Mouse (Mus musculus) myocyte (in vitro differentiated cells): ENCODE results near the gene Mrps26.

ENCODE experiments used
- CEBPB ChIP-seq: IDR thresholded peaks from 2 replicates; pipeline ENCODE4 v1.6.1; 2011; ENCODE audit warnings: mild to moderate bottlenecking, moderate library complexity; ENCODE audit not compliant: poor library complexity, insufficient read depth, severe bottlenecking
- E2F4 ChIP-seq: IDR thresholded peaks from one replicate; pipeline ENCODE4 v1.6.1; 2011; ENCODE audit warnings: mild to moderate bottlenecking, control low read depth, moderate library complexity; ENCODE audit not compliant: insufficient read depth
- MAX ChIP-seq: IDR thresholded peaks from one replicate; pipeline ENCODE4 v1.6.1; 2011; ENCODE audit warnings: low read depth, mild to moderate bottlenecking, control low read depth
- MYOD1 ChIP-seq, 3 experiments: IDR thresholded peaks; one replicate each; pipeline ENCODE4 v1.6.1; 2011; ENCODE audit warnings: control low read depth in 2 of 3, low read depth in 2 of 3, mild to moderate bottlenecking in 2 of 3, moderate library complexity in 1 of 3; ENCODE audit not compliant: insufficient read length in 2 of 3, control insufficient read depth in 1 of 3
- MYOG ChIP-seq, 3 experiments: IDR thresholded peaks; one replicate each; pipeline ENCODE4 v1.6.1; 2011; ENCODE audit warnings: control low read depth in 2 of 3, low read depth in 2 of 3, mild to moderate bottlenecking in 2 of 3; ENCODE audit not compliant: insufficient read length in 2 of 3, control insufficient read depth in 1 of 3, insufficient read depth in 1 of 3
- POLR2A ChIP-seq: IDR thresholded peaks from one replicate; pipeline ENCODE4 v1.6.1; 2011; ENCODE audit warnings: low read depth, mild to moderate bottlenecking, control low read depth, moderate library complexity; ENCODE audit not compliant: insufficient read length
- POLR2AphosphoS2 ChIP-seq: IDR thresholded peaks from one replicate; pipeline ENCODE4 v1.6.1; 2011; ENCODE audit warnings: low read depth, control low read depth; ENCODE audit not compliant: insufficient read length
- REST ChIP-seq: IDR thresholded peaks from one replicate; pipeline ENCODE4 v1.6.1; 2011; ENCODE audit warnings: mild to moderate bottlenecking, control low read depth, moderate library complexity; ENCODE audit not compliant: insufficient read depth, insufficient read length
- SRF ChIP-seq: IDR thresholded peaks from one replicate; pipeline ENCODE4 v1.6.1; 2011; ENCODE audit warnings: low read depth; ENCODE audit not compliant: control insufficient read depth, insufficient read length
- TCF12 ChIP-seq: IDR thresholded peaks from one replicate; pipeline ENCODE4 v1.6.1; 2011; ENCODE audit warnings: mild to moderate bottlenecking, control low read depth; ENCODE audit not compliant: poor library complexity, insufficient read depth, severe bottlenecking
- TCF3 ChIP-seq: IDR thresholded peaks from one replicate; pipeline ENCODE4 v1.6.1; 2011; ENCODE audit warnings: low read depth, control low read depth; ENCODE audit not compliant: insufficient read length
- USF1 ChIP-seq: IDR thresholded peaks from one replicate; pipeline ENCODE4 v1.6.1; 2011; ENCODE audit warnings: low read depth, mild to moderate bottlenecking, control low read depth, moderate library complexity

DNA sequence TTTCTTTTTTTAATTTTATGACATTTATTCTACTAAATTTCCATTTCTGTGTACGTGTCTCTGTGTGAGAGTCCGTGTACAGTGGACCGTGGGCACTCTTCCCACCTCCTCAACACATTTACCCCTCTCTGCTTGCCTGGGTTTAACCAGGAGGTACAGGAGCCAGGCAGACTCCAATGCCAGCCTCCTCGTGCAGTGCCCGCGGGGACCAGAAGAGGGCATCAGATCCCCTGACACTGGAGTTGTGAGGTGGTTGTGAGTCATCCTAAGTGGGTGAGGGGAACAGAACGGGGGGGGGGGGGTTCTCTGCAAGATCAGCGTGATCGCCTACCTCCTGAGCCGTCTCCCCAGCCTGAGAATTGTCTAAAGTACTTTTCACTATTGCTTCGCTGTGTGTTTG, 14.6 kb downstream of the Mrps26 start:
- no peak for TF ChIP-seq MYOG (IDR thresholded peaks at IDR 0.05; ENCODE audit: control insufficient read depth in 1 of 3, insufficient read depth in 1 of 3, insufficient read length in 2 of 3, low read depth in 2 of 3)
- TF ChIP-seq POLR2A = no peak
- no peak for TF ChIP-seq POLR2AphosphoS2
- no peak for TF ChIP-seq USF1
- no peak for TF ChIP-seq REST
- no peak for TF ChIP-seq TCF12
- TF ChIP-seq MAX = no peak
- no peak for TF ChIP-seq SRF
- no peak for TF ChIP-seq E2F4
- TF ChIP-seq CEBPB = no peak
- TF ChIP-seq MYOD1 (IDR thresholded peaks at IDR 0.05; ENCODE audit: control insufficient read depth in 1 of 3, insufficient read length in 2 of 3, low read depth in 2 of 3) = no peak
- no peak for TF ChIP-seq TCF3
